Mouse (Mus musculus) thymus, postnatal 25 days (tissue): Measurements from ENCODE around the gene Adam17.

Source experiments
- DNase-seq: peaks from one replicate; pipeline ENCODE4 v3.0.0; 2022

Adam17 gene

GRCm38 (mm10) chr12:21350113-21350876 lies 23.1 kb downstream of the Adam17 start:
- no peak for DNase-seq

GRCm38 (mm10) chr12:21346972-21347371 lies 26.5 kb downstream of the Adam17 start:
- DNase-seq = no peak

GRCm38 (mm10) chr12:21340674-21341073 lies 32.8 kb downstream of the Adam17 start:
- no peak for DNase-seq

- DNase-seq = no peak
Observed at GRCm38 (mm10) chr12:21337171-21337570, 36.3 kb downstream of the Adam17 start.

GRCm38 (mm10) chr12:21335869-21336268 lies 37.6 kb downstream of the Adam17 start:
- peak; percentile 16 for DNase-seq

- no peak for DNase-seq
Observed at GRCm38 (mm10) chr12:21333766-21334165, 39.7 kb downstream of the Adam17 start.

GRCm38 (mm10) chr12:21333021-21333420 lies 40.4 kb downstream of the Adam17 start:
- DNase-seq = no peak

GRCm38 (mm10) chr12:21331711-21332110 lies 41.7 kb downstream of the Adam17 start:
- no peak for DNase-seq

- no peak for DNase-seq
Observed at GRCm38 (mm10) chr12:21330961-21331576, 42.4 kb downstream of the Adam17 start.

- DNase-seq = no peak
Observed at GRCm38 (mm10) chr12:21329661-21330400, 43.6 kb downstream of the Adam17 start.

GRCm38 (mm10) chr12:21326325-21326724 lies 47.1 kb downstream of the Adam17 start:
- DNase-seq = no peak

- no peak for DNase-seq
Observed at GRCm38 (mm10) chr12:21325266-21325665, 48.2 kb downstream of the Adam17 start.

GRCm38 (mm10) chr12:21324101-21324500 lies 49.3 kb downstream of the Adam17 start:
- DNase-seq = no peak

- DNase-seq = no peak
Observed at GRCm38 (mm10) chr12:21322856-21323255, 50.6 kb downstream of the Adam17 start.

GRCm38 (mm10) chr12:21322296-21322695 lies 51.1 kb downstream of the Adam17 start:
- DNase-seq = no peak

- DNase-seq = no peak
Observed at GRCm38 (mm10) chr12:21321170-21321569, 52.3 kb downstream of the Adam17 start.

- no peak for DNase-seq
Observed at GRCm38 (mm10) chr12:21320317-21320716, 53.1 kb downstream of the Adam17 start.

- peak; percentile 84 for DNase-seq
Observed at GRCm38 (mm10) chr12:21318143-21318895, 55.1 kb downstream of the Adam17 start.

- no peak for DNase-seq
Observed at GRCm38 (mm10) chr12:21316869-21317265, 56.6 kb downstream of the Adam17 start.

GRCm38 (mm10) chr12:21315923-21316868 lies 57.2 kb downstream of the Adam17 start, which contains the start of gene Iah1:
TSS of gene Iah1 (plus strand) at chr12:21316389.
- peak; percentile 93 for DNase-seq

- no peak for DNase-seq
Observed at GRCm38 (mm10) chr12:21312201-21312600, 61.2 kb downstream of the Adam17 start.

GRCm38 (mm10) chr12:21306721-21307120 lies 66.7 kb downstream of the Adam17 start:
- DNase-seq = no peak
